Mouse (Mus musculus) cerebellum, adult 9-10 months (tissue): Measurements from ENCODE around the gene Gsg1l.

Experiments used
- DNase-seq: peaks from one replicate; pipeline ENCODE4 v3.0.0; 2022

The Gsg1l gene

DNA sequence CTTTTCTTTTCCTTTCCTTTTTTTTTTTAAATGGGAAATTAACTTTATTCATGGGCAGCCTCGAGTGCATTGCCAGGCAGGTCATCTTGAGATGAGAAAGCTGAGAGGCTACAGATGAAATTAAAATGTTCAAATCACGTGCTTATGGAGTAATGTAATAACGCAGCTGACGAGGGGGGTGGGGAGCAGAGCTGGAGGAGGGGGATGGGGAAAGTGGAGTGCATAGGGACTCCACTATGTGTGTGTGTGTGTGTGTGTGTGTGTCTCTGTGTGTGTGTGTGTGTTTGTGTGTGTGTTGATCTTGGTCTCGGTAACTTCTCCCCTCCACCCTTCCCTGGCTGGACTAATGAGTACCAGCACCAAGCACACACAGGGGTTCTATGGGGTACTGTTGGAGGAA, 150.6 kb downstream of the Gsg1l start:
- no peak for DNase-seq

DNA sequence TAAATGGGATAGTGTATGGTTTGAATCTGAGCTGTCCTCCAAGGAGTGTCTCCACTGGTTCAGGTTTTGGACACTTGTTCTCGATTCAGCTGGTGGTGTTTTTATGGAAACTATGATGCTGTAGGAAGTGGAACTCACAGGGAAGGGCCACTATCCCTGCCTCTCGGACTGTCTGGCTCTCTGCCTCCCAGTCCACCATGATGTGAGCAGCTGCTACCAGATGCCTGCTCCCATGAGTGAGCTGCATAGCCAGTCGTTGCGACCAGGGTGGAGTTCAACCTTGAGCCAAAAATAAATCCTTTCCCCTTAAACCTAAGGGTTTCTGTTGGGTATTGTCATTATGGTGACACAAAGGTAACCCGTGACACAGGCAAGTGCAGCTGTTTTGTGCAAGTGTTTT, 158.2 kb downstream of the Gsg1l start:
- no peak for DNase-seq

DNA sequence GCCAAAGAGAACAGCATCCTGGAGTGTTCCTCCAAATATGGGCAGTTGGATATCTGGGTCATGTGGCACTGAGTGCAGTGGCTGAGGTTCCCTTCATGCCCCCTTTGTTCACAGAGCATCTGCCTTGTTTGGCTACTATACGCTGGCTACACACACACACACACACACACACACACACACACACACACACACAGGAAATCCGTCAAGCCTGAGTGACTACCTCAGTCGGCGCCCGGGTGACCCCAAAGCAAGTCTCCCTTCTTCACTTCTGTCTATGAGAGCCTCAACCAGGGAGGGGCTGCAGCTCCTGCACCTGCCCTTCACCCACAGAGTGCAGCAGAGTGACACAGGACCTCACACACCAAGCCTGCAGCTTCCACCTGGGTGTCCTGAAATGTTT, 161.4 kb downstream of the Gsg1l start:
- DNase-seq: no peak

DNA sequence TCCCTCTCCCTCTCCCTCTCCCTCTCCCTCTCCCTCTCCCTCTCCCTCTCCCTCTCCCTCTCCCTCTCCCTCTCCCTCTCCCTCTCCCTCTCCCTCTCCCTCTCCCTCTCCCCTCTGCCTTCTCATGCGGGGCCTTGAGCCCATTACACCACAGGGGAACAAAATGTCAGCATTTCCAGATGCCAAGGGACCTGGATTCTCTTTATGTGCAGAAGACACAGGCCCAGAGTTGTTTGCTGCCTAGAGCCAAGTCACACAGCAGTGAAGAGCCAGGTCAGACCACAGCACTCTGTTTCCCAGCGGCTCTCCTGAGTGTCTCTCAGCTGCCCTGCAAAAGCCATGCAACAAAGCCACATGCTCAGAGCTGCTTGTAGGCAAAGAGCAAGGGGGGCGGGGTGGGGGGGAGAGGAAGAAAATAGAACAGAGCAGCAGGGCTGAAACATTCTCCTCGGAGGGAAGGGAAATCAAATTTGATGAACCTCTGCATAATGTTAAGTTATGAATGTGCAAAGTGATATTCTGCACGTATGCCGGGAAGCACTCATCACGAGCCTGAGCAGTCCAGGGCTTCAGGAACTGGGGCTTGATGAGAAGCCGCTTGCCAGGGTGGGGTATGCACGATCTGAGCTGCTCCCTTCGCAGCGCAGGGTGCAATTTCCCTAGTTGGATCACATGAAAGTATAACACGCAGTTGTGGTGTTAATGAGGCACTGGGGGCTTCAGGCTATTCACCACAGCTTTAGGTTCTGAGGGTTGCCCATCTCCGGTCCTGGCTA, 181.6 kb downstream of the Gsg1l start:
- no peak for DNase-seq

DNA sequence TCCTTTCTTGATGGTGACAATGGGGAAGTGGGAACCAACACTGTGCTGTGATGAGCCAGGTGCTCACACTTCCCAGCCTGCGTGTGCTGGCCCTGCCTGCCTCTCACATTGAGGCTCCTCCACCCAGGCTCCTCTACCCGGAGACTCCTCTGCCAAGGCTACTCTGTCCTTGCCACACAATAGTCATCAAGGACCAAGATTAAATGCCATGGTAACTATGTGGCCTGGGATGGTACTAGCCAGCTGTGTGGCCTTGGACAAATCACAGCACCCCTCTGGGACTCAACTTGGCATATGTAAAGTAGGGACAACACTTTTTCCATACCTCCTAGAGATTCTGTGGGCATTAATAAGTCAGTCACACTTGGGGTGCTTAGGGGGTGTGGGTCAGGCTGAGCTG, 182.3 kb downstream of the Gsg1l start:
- DNase-seq: no peak

DNA sequence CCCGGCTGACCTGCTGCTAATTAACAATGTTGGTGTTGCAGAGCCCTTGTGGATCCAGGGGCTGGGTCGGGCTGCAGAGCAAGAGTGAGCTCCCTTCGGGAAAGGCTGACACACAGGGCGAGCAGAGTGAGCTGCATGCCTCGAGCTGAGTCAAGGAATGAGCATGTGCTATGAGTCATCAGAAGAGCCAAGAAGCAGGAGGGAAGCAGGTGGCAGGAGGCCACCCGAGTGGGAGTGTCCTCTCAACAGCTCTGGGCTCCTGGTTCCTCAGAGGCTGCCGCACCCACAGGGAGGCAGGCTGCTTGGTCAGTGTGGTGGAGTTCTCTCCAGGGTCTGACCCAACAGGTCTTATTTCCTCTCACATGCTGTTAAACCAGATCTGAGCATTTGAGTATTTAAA, 183.2 kb downstream of the Gsg1l start:
- peak; percentile 56 for DNase-seq

DNA sequence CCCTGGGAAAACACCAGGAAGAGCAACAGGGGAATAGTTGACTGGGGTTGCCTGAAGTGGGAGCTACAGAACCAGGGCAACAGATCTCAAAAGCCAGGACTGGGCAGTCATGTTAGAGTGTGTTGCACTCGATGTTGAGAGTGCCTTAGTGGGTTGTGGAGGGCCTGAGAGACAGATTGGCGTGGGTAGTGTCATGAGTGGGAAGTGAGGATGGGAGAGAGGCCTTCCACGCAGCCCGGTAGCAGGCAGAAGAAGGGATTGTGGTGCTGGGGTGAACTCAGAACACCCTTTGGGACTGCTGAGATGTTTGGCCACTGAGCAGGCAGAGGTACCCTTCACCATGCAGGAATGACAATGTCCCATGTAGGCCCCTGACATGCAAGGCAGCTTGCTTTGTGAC, 185.2 kb downstream of the Gsg1l start:
- no peak for DNase-seq

DNA sequence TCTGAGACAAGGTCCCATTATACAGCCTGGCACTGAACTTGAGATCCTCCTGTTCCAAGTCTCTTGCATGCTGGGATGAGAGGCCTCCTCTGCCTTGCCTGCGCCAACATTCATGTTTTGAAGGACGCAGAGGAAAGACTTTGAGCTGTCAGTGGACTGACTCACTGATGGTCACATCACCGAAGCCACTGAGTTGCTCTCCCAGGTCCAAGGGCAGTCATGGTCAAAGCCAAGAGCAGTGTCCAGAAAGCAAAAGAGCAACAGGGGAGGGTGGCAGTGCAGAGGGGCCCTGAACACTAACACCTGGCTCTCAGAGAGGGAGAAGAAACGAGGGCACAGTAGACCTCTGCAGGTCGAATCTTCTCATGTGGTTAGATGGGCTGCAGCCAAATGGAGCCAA, 188.6 kb downstream of the Gsg1l start:
- DNase-seq: no peak

DNA sequence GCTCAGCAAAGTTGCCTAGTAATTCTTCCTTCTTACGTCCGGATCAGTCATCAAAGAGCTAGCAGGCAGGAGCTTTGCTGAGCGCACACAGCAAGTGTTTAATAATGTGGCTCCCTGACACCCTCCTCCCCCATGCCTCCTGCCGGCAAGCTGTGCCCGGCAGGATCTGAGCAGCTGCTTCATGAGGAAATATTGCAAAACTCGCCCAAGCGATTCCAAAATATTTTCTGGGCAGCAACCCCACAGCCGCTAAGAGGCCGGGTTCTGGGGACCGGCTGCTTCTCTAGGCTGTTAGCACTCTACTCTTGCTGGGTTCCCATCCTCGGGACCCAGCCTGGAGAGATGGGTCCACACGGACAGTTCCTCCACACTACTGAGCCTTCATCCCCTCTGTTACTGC, 193.8 kb downstream of the Gsg1l start:
- peak; percentile 25 for DNase-seq

DNA sequence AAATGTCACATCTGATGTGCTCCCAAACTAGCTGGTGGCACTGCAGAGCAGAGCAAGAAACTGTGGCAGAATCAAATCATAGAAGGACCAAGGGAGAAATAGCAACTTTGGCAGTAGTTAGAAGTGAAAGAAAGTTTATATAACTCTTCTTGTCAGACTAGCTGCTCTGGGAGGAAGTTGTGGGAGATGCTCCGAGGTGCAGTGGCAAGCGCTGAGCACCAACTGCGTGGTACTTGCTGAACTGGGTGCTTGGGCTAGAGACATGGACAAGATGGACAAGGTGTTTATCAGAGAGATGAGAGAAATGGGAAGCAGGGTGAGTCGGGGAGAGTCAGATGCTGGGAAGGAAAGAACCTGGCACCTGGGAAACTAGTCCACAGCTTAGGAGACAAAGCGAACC, 194.4 kb downstream of the Gsg1l start:
- DNase-seq: no peak

DNA sequence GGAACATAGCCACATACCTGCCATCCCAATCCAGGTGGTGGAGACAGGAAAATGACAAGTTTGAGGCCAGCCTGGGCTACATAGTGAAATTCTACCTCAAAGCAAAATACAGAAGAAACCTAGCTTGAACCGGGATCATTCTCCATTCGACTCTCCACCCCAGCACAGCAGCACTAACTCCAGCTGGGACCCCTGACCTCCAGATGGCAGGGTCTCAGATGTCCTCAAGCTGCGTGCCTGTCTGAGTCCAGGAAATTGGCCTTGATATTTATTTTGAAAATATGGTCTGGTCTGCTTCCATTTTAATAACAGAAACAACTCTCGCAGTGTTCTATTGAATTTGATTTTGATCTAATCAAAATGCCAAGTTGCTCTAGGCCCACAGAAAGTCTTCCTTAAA, 195.1 kb downstream of the Gsg1l start:
- no peak for DNase-seq

DNA sequence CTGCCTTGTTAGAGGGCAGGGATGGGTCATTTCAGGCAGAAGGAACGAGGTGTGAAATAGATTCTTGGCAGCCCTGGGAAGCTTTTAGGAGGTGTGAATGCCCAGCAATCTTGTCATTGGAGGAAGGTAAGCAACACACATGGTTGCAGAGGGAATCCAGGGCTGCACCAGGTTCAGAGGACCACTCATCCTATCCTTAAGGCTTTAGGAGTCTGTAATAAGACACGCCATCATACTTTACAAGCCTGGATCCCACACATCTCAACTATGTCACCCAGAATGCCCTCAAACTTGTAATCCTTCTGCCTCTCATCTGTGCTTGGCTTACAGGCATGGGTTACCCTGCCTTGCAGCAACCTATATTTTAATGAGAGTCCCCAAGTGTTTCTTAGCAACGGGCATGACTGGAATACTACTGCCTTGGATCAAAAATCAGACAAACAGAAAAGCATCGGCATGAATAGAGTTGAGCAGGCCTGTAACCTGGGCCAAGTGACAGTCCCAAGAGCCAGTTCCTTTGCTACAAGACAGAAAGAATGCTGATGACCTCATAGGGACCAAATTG, 196.0 kb downstream of the Gsg1l start:
- no peak for DNase-seq

DNA sequence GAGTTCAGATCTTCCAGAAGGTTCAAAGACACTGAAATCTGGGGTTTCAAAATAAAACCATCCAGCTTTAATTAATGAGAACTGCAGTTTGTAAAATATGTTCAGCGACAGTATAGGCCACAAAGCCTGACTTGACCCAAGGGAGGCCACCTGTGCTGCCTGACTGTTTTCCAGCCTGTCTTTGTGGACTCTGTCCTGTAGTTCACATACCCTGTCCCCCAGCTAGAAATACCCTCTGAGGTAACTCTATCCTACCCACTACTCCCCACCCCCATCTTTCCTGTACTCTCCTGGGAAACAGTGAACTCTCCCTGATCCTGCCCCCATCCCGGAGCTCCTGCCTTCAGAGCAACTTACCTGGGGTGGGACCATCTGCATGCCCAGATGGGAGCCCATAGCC, 199.0 kb downstream of the Gsg1l start:
- no peak for DNase-seq

DNA sequence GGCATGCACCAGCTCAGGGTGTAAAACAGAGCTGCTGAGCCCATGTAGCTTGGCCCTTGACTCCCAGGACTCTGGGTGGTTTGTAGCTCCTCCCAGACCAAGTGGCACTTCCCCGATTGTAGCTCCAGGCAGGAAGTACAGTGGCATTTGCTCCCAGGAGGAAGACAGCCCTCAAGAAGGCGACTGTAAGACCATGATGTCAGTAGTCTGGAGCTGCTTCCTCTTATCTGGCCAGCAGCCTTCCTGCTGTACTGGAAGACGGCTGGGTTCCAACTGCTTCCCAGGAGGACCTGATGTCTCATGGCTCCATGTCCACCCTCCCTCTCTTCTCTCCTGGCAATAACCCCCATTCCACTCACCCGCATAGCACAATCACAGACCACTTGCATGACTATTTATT, 204.2 kb downstream of the Gsg1l start:
- DNase-seq: no peak

DNA sequence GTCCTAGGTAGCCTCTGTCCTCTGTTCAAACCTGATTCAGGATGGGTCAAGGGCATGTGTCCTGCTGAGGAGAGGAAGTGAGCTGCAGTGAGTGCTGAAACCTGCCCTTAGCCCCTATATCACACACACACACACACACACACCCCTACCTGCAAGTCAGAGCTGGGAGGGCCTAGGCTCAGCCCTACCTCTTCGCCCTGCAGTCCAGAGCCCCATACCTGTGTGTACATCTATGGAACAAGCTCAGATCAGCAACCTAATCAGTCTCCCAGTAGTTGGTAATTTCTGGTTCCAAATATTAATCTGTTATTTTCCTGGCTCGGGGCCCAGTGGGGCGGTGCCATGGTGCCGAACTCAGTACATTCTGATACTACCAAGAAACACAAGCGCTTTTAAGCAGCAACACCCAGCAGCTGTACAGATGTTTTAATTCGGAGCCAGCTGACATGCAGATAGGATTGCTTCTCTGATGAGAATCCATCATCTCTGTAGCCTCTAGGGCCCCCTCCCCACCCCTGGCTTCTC, 208.2 kb downstream of the Gsg1l start:
- DNase-seq: no peak

DNA sequence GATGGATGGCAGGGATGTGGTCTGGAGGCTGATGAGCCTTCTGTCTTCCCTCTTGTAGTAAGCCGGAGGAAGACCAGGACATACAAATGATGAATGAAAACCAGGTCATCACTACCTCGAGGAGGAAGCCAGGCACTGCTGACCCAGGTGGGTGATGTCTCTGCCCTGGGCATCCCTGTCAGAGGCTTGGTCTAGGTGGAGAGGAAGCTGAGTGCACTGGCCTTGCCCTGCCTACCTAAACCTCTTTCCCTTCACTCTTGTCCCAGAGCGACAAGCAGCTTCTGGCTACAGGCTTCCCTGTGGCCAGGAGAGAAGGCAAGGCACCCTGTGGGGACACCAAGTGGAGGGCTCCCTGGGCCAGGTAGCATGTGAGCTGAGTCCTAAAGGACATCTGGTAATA, 209.3 kb downstream of the Gsg1l start:
- no peak for DNase-seq

DNA sequence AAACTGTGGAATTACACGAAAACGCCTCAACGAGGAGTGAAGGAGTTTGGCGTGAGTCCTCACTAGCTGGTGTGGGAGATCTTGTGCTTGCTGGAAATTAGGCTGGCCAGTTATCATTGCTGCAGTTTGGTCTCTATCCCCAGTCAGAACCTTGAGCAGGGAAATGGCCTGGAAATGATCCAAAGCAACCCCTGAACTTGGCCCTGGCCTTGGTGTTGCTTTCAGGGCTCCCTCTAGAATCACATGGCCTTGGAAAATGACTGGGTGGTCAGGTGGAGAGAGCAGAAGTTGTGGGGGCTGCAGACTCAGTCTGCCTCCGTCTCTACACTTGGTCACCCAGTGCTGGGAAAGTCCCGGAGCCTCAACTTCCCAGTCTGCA, 210.0 kb downstream of the Gsg1l start:
- DNase-seq: no peak

DNA sequence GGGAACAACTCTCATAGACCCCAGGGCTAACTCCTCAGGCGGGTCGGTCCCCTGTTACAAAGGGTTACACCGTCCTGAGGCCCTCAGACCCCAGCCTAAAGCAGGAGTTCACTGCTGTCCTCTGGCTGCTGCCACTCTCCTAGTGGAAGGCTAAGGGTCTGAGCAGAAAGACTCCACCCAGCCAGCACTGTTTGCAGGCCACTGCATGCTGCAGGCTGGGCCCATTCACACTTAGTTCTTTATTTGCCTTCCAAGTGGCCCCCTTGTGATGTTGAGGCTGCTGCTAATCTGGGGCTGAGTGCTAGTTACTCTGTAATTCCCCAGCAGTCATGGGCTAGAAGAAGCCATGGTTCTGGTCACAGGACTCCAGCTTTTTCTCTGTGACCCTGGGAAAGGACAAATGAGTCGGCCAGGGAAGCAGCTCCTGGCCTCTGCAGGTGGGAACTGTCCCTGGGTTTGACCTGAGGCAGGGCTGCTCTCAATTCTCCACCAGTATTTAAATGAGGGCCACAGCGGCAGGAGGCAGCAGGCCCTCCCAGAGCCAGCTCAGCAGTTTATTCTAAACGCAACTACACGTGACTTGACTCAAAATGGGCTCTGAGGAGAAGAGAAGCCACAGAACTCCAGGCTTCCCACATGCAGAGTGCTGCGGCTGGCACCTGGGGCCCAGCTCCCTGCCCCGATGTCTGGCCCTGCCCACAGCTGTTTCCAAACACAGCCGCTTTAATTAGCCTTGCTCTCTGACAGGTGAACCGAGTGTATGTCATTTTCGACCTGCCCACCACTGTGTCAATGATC, 210.6 kb downstream of the Gsg1l start:
- DNase-seq: no peak

DNA sequence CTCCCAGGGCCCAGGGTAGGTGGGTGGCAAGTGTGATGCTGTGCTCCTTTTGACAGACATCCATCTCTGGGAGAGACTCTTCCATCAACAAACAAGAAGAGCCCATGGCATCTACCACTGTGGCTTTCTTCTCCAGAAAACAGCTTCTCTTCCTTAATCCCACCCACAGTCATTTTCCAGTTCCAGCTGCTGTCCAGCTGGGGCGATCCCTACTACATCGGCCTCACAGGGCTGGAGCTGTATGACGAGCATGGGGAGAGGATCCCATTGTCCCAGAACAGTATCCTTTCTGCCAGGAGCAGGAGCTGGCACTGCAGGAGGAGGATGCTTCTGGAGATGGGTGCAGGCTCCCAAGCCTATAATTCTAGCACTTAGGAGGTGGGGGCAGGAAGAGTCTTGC, 213.6 kb downstream of the Gsg1l start:
- DNase-seq: no peak

DNA sequence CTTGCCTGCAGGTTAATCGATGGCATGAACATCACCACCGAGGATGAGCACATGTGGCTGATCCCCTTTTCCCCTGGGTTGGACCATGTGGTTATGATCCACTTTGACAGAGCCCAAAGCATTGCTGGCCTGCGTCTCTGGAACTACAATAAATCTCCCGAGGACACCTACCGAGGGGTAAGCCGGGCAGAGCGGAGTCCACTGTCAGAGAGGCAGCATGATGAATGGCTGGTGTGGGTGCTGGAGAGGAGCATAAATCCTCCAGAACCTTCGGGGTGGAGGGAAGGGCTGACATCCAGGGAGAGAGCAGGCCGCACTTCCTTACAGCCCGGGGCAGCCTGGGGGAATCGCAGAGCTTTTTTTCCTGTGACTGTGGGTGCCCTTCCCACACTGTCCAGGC, 217.0 kb downstream of the Gsg1l start:
- no peak for DNase-seq

DNA sequence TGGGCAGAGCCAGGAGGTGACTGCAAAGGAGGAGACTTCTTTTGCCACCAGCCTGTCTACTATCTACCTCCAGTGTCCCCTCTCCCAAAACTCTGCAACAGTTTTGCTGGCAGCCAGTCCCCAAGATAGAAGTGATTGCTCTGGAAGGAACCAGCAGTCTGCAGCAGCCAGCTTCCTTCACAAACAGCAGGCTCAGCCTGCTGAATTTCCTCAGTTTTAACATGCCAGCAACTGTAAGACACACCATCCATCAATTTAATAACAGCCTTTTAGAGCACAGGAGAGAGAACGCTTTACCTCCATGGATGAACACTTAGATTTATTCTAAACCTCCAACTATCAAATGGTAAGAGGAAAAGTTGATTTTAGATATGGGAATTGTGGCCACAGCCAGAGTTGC, 218.2 kb downstream of the Gsg1l start:
- DNase-seq: no peak

DNA sequence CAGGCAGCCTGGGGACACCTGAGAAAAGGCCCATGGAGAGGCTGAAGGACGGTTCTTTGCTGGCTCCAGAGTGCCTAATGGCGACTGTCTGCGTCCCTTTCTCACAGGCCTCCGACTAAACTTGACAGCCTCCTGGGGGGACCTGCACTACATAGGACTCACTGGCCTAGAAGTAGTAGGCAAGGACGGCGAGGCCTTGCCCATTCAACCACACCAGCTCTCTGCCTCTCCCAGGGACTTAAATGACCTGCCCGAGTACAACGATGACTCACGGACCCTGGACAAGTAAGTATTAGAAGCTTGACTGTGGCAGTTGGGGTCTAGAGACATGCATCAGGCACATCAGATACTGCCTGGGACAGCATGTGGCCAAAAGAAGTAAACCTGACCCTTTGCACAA, 221.8 kb downstream of the Gsg1l start:
- no peak for DNase-seq

DNA sequence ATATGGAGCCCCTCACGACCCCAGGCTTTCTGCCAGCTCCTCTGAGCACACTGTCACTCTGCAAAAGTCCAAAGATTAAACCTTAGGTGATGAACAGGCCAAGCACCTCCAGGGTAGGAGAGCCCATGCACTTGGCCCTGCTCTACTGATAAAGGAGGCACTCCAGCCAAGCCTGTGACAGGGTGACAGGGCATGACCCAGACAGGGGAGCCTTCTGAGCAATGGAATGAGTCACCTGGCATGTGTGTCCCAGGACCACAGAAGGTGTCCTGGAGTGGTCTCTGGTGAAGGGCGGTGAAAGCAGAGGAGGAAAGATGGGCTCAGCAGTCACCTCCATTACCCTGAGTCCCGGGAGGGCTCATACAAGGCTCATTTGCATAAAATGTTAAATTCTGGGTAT, 222.6 kb downstream of the Gsg1l start:
- no peak for DNase-seq

DNA sequence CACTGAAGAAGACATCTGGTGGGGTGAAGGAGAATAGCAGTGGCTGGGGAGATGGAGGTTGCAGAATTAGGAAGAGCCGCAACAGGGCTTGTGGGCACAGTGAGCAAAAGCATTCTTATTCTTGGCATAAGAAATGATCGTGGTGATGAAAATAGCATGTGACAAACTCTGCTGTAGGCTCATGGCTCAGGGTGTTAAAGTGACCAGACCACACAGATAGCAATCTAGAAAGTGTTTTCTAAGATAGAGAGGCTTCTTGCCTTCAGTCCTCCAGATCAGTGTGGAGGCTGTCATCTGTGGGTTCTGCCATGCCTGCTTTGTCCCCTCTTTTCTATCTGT, 234.7 kb downstream of the Gsg1l start:
- no peak for DNase-seq
